Mouse (Mus musculus) C2C12 (cell line): ENCODE measurements around the gene Vwa3b.

Experiments
- CEBPB ChIP-seq: IDR thresholded peaks from one replicate; pipeline ENCODE4 v1.6.1; 2011; ENCODE audit warnings: low read depth, mild to moderate bottlenecking, control low read depth, moderate library complexity
- CTCF ChIP-seq: IDR thresholded peaks from one replicate; pipeline ENCODE4 v1.5.1; 2011; ENCODE audit not compliant: control insufficient read depth, insufficient read depth, insufficient read length
- MAX ChIP-seq: IDR thresholded peaks from one replicate; pipeline ENCODE4 v1.6.1; 2011; ENCODE audit warnings: mild to moderate bottlenecking, control low read depth

DNA sequence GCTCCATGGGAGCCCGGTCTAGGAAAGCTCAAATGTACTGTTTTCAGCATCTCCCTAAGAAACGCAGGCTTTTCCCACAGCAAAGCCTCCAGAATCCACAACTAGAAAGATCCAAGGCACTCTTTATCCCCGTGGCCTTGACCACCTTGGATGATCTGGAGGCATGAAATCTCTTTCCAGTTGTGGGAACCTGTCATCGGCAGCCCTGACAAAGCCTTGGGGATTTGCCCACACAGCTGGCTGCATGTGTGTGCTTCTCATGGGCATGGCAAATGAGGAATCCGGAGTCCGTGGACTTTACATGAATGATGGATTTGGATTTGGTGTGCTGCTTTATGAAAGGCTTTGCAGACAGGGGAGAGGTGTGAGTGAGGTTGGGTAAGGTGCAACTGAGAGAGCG is 141.5 kb downstream of the Vwa3b start:
- TF ChIP-seq CTCF: no peak
- no peak for TF ChIP-seq CEBPB
- TF ChIP-seq MAX: no peak
